Mouse (Mus musculus): ENCODE measurements around the gene Btbd8. TPM values are rescaled to one million over a fixed set of nuclear protein-coding genes. Genes with fewer than 3 reads are reported as not detected.

Gene Btbd8
- total RNA-seq, 2 experiments from 2014 or later = 4.5 to 6.2 TPM

- intact Hi-C loops (cut with DNase I) = loop anchor here (5.0 kb wide), 1 partner anchor 651 kb away; no protein-coding TSS in a partner anchor
- DNase-seq = peak; percentile 7 to 41
Observed at GRCm38 (mm10) chr5:107513583-107513982, 75.8 kb downstream of the Btbd8 start.

- intact Hi-C loops (cut with DNase I) = no loop called here
- DNase-seq = no peak
Observed at GRCm38 (mm10) chr5:107515453-107515852, 77.7 kb downstream of the Btbd8 start.

GRCm38 (mm10) chr5:107516087-107516486 is 78.3 kb downstream of the Btbd8 start:
- intact Hi-C loops (cut with DNase I) = no loop called here
- no peak for DNase-seq

- intact Hi-C loops (cut with DNase I) = no loop called here
Observed at GRCm38 (mm10) chr5:107518602-107519001, 80.8 kb downstream of the Btbd8 start.

GRCm38 (mm10) chr5:107521386-107521785 is 83.6 kb downstream of the Btbd8 start:
- intact Hi-C loops (cut with DNase I) = no loop called here
- DNase-seq = no peak

More at GRCm38 (mm10) chr5:107518602-107519001, 80.8 kb downstream of the Btbd8 start:
- DNase-seq = no peak

- intact Hi-C loops (cut with DNase I) = no loop called here
- peak; percentile 13 to 15 for DNase-seq
Observed at GRCm38 (mm10) chr5:107521897-107522296, 84.1 kb downstream of the Btbd8 start.

GRCm38 (mm10) chr5:107524281-107524680 is 86.5 kb downstream of the Btbd8 start:
- no peak for DNase-seq
- intact Hi-C loops (cut with DNase I) = no loop called here

- intact Hi-C loops (cut with DNase I) = no loop called here
- DNase-seq = no peak
Observed at GRCm38 (mm10) chr5:107528856-107529255, 91.1 kb downstream of the Btbd8 start.

- intact Hi-C loops (cut with DNase I) = no loop called here
Observed at GRCm38 (mm10) chr5:107533590-107533989, 95.8 kb downstream of the Btbd8 start.

GRCm38 (mm10) chr5:107534581-107534980 is 96.8 kb downstream of the Btbd8 start, which contains the start of gene 1700028K03Rik:
1700028K03Rik (plus strand) TSS chr5:107534709.
- no peak for DNase-seq
- intact Hi-C loops (cut with DNase I) = no loop called here

More at GRCm38 (mm10) chr5:107533590-107533989, 95.8 kb downstream of the Btbd8 start:
- no peak for DNase-seq

- intact Hi-C loops (cut with DNase I) = no loop called here
- no peak for DNase-seq
Observed at GRCm38 (mm10) chr5:107541696-107542095, 103.9 kb downstream of the Btbd8 start.

- intact Hi-C loops (cut with DNase I) = no loop called here
- no peak for DNase-seq
Observed at GRCm38 (mm10) chr5:107545927-107546326, 108.1 kb downstream of the Btbd8 start.

- intact Hi-C loops (cut with DNase I) = no loop called here
- no peak for DNase-seq
Observed at GRCm38 (mm10) chr5:107547955-107548354, 110.2 kb downstream of the Btbd8 start.

GRCm38 (mm10) chr5:107548444-107548843 is 110.6 kb downstream of the Btbd8 start:
- DNase-seq = no peak
- intact Hi-C loops (cut with DNase I) = no loop called here

GRCm38 (mm10) chr5:107554336-107554735 is 116.5 kb downstream of the Btbd8 start:
- DNase-seq = no peak
- intact Hi-C loops (cut with DNase I) = no loop called here

GRCm38 (mm10) chr5:107556969-107557368 is 119.2 kb downstream of the Btbd8 start:
- intact Hi-C loops (cut with DNase I) = no loop called here
- DNase-seq = no peak

Other genes with a start within 250 kb of the Btbd8 start
- 10 to 100 TPM; 53.5 to 54.2 TPM for gene Tgfbr3, start 148.4 kb upstream of the Btbd8 start, total RNA-seq (2021)
- gene Brdt, start 106.8 kb upstream of the Btbd8 start, total RNA-seq (2021) = under 1 TPM; 0.46 to 0.67 TPM
- gene Ephx4, start 35.3 kb upstream of the Btbd8 start, total RNA-seq (2021) = under 1 TPM; 0.31 to 0.33 TPM
- gene Lpcat2b, start 6.4 kb upstream of the Btbd8 start, total RNA-seq (2021) = not detected
- under 1 TPM in 1 of 2 experiments, not detected in 1; 0.17 TPM for gene Gm42669, start 69.6 kb downstream of the Btbd8 start, total RNA-seq (2021)
- not detected for gene 1700028K03Rik, start 96.7 kb downstream of the Btbd8 start, total RNA-seq (2021)
- gene Rpap2, start 159.4 kb downstream of the Btbd8 start, total RNA-seq (2021) = 10 to 100 TPM in 1 of 2 experiments, 1 to 10 TPM in 1; 8.4 to 10.2 TPM
- 1 to 10 TPM; 3.6 to 4.6 TPM for gene Glmn, start 159.9 kb downstream of the Btbd8 start, total RNA-seq (2021)